Mouse (Mus musculus): ENCODE results near the gene Selenbp2. TPM values are rescaled to one million over a fixed set of nuclear protein-coding genes. Genes with fewer than 3 reads are reported as not detected.
"Not testable (repeated sequence)": the region's sequence is repeated elsewhere in the genome, so short reads cannot be mapped to it uniquely, and the experiment has no call there.

The Selenbp2 gene
- 0.41 and 1.6 TPM in 2 replicates for polyA plus RNA-seq (2014; fragmentation: Nextera tagmentation; extraction: Ambion mirVana)

DNA sequence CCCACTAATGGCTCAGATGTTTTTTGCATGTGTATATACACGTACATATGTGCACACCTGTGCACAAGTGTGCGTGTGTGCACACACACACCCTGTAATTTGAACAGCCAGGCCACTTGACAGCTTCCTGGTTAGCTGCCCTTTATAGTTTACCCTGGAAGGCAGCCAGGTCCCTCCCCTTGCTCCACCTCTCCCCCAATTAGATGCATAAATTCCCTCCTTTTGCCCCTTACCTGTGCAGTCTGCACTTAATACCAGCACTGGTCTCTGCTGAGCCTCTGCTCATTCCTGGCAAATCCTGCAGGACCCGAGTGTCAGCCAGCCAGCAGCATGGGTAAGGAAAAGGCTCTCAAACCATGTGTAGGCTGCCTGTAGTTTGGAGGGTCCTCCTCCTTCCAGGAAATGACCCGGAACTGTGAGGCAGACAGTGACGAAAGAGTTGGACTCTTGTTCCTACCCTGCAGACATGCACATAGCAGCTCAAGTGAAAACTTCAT, at the start of gene Selenbp2:
Gene Selenbp2, plus strand, starts transcription at position 228 of the 497 bp plus-strand sequence.
- peaks cover 12% of the 10 kb centered on the region; the same call in 1 of the 2 replicates for H3K4me1 ChIP-seq (ENCODE audit: control insufficient read depth, insufficient read depth, low read length)
- no peak within 1 kb of the TSS for H3K4me3 ChIP-seq (ENCODE audit: low read length)
- H3K27ac ChIP-seq (ENCODE audit: low read depth, low read length) = 0 out of 2 replicates have a peak within 1 kb of the TSS, but pooled peaks have one; percentile 30
- peak within 1 kb of the TSS; percentile 15; the same call in 1 of the 2 replicates for H3K4me2 ChIP-seq (replicated peaks; ENCODE audit: low read depth, low read length)
- H3K36me3 ChIP-seq (ENCODE audit: control insufficient read depth, insufficient read depth, low read length) = no peaks in the 10 kb centered on the region
- 11% methylated on average over 5 of the region's 5 CpGs for WGBS
- ATAC-seq (ENCODE audit: low FRiP score, low TSS enrichment) = peak; percentile 56
- H3K9ac ChIP-seq (ENCODE audit: low read depth, low read length) = no peak within 1 kb of the TSS
- H3K27me3 ChIP-seq (ENCODE audit: control insufficient read depth, insufficient read depth, low read length) = no peaks in the 10 kb centered on the region
- no peaks in the 10 kb centered on the region for H3K9me3 ChIP-seq (ENCODE audit: control insufficient read depth, low read length)

DNA sequence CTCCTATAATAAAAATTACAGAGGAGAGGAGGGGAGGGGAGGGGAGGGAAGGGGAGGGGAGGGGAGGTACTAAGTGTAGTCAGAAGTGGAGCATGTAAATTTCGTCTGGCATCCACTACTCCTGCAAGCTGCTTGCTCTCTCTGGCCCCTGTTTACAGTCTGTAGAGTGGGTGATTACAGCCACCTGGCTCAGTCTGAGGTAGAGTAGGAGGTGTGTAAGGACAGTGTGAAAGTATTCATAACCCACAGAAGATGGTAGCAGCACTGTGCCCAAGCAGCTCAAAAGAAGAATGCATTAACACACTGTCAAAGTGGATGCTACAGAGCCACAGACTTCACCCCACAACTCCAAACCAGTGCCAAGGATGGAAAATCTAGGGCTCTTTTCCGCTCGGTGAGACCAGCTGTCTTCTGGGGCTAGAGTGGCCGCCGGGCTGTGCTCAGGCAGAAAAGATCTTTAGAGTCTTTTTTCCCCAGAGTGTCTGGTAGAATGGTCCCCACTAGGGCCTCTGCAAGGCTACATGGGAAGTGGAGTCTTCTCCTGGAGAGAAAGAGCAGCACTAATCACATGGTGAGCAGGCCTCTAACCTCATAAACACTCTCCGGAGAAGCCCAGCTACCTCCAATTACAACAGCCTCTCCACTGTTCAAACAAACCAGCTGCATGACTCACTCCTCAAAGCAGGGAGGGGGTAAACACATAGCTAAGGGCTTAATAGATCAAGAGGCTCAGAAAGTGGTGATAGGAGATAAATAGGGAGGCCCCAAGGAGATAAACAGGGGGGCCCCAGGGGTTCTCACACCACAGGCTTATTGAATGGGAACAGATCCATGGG, 44.4 kb upstream of the Selenbp2 start:
- WGBS = 36% methylated on average over 6 of the region's 6 CpGs
- Histone ChIP-seq H3K9ac (ENCODE audit: low read depth, low read length) (no peak overlapping the region), H3K9me3 (ENCODE audit: control insufficient read depth, low read length) (no peaks in the 10 kb centered on the region), H3K4me1 (ENCODE audit: control insufficient read depth, insufficient read depth, low read length) (0 out of 2 replicates have a peak, but pooled peaks cover 3% of the 10 kb centered on the region), H3K4me2 (replicated peaks; ENCODE audit: low read depth, low read length) (no peak overlapping the region), H3K4me3 (ENCODE audit: low read length) (no peak overlapping the region), H3K27ac (ENCODE audit: low read depth, low read length) (no peak overlapping the region; the same call in 1 of the 2 replicates), H3K27me3 (ENCODE audit: control insufficient read depth, insufficient read depth, low read length) (no peaks in the 10 kb centered on the region), H3K36me3 (ENCODE audit: control insufficient read depth, insufficient read depth, low read length) (no peaks in the 10 kb centered on the region)
- ATAC-seq (ENCODE audit: low FRiP score, low TSS enrichment) = peak; percentile 76

GRCm38 (mm10) chr3:94650409-94650808, 42.9 kb upstream of the Selenbp2 start:
- Histone ChIP-seq H3K4me1 (ENCODE audit: control insufficient read depth, insufficient read depth, low read length) (0 out of 2 replicates have a peak, but pooled peaks cover 3% of the 10 kb centered on the region), H3K4me2 (replicated peaks; ENCODE audit: low read depth, low read length) (no peak overlapping the region), H3K9ac (ENCODE audit: low read depth, low read length) (no peak overlapping the region), H3K36me3 (ENCODE audit: control insufficient read depth, insufficient read depth, low read length) (no peaks in the 10 kb centered on the region), H3K27me3 (ENCODE audit: control insufficient read depth, insufficient read depth, low read length) (no peaks in the 10 kb centered on the region), H3K27ac (ENCODE audit: low read depth, low read length) (no peak overlapping the region), H3K4me3 (ENCODE audit: low read length) (no peak overlapping the region), H3K9me3 (ENCODE audit: control insufficient read depth, low read length) (no peaks in the 10 kb centered on the region)
- 84% methylated on average over 7 of the region's 7 CpGs for WGBS
- ATAC-seq (ENCODE audit: low FRiP score, low TSS enrichment) = no peak

- not testable (repeated sequence) for H3K27ac ChIP-seq (ENCODE audit: low read depth, low read length); H3K4me2 ChIP-seq (replicated peaks; ENCODE audit: low read depth, low read length); H3K27me3 ChIP-seq (ENCODE audit: control insufficient read depth, insufficient read depth, low read length); H3K36me3 ChIP-seq (ENCODE audit: control insufficient read depth, insufficient read depth, low read length); H3K9ac ChIP-seq (ENCODE audit: low read depth, low read length); ATAC-seq (ENCODE audit: low FRiP score, low TSS enrichment); H3K4me1 ChIP-seq (ENCODE audit: control insufficient read depth, insufficient read depth, low read length); H3K4me3 ChIP-seq (ENCODE audit: low read length); H3K9me3 ChIP-seq (ENCODE audit: control insufficient read depth, low read length)
- WGBS = 70% methylated on average over 1 of the region's 1 CpGs
These were observed 39.4 kb upstream of the Selenbp2 start for GRCm38 (mm10) chr3:94653967-94654366.

DNA sequence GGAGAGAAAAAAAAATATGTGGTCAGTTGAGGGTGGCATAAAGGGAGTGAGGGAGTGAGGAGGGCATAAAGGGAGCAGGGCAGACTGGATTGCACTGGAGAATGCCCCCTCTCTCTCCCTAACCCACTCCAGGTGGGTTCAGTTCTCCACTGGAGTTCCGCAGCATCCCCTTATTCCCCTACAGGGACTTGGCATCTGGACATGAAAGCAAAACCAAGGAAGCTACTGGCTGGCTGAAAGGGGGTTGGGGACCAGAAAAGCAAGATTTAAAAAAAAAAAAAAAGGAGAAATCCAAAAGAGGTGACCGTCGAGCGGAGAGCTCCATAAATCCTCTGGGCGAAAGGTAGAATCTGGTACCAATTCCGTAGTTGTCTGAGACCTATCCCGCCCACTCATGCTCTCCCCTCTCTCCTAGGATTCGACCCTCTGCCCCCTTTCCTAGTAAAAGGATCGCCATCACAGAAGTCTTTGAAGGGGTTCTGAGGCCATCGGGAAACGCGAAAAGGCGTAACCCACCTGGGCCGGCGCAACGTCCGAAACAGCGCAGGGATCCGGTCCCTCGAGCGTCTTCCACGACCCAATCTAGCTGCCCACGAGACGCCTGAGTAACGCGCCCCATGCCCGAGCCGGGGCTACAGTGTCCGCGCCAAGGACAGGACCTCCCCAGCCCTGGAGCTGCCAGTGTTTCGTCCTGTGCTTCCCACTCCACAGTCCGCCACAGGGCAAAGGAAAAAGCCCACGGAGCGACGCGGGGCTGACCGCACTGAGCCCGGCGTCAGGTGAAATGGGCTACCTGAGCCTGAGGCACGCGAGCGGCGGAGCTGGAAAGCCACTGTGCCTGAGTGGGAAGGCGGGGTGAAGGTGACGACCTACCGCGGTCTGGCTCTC, 35.3 kb upstream of the Selenbp2 start:
- 2% methylated on average over 22 of the region's 47 CpGs for WGBS
- H3K4me1 ChIP-seq (ENCODE audit: control insufficient read depth, insufficient read depth, low read length); H3K27me3 ChIP-seq (ENCODE audit: control insufficient read depth, insufficient read depth, low read length); H3K36me3 ChIP-seq (ENCODE audit: control insufficient read depth, insufficient read depth, low read length); H3K27ac ChIP-seq (ENCODE audit: low read depth, low read length); H3K9me3 ChIP-seq (ENCODE audit: control insufficient read depth, low read length): not testable (repeated sequence)
- H3K9ac ChIP-seq (ENCODE audit: low read depth, low read length) = peak overlapping the region; percentile 53
- H3K4me3 ChIP-seq (ENCODE audit: low read length) = peak overlapping the region; percentile 41
- peak overlapping the region; percentile 69 for H3K4me2 ChIP-seq (replicated peaks; ENCODE audit: low read depth, low read length)
- ATAC-seq (ENCODE audit: low FRiP score, low TSS enrichment) = peak; percentile 53

DNA sequence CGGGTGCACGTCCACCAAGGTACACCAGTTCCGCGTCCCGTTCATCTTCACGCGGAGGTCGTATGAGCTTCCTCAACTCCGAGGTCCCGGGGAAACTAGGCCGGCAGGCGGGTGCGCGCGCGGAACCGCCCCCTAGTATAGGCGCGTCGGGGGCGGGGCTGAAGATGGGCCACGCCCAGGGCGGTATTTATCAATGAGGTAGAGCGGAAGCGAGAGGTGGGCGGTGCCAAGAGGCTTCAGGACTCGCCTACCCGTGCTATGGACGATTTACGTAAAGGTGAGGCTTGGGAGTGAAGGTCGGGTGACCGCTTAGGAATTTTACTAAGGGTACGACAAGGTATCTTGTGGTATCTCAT, 34.6 kb upstream of the Selenbp2 start, which contains the start of gene Tuft1:
Gene Tuft1, minus strand, starts transcription at position 133 of the 356 bp plus-strand sequence.
- H3K27me3 ChIP-seq (ENCODE audit: control insufficient read depth, insufficient read depth, low read length); H3K36me3 ChIP-seq (ENCODE audit: control insufficient read depth, insufficient read depth, low read length); H3K4me1 ChIP-seq (ENCODE audit: control insufficient read depth, insufficient read depth, low read length); H3K9me3 ChIP-seq (ENCODE audit: control insufficient read depth, low read length); H3K27ac ChIP-seq (ENCODE audit: low read depth, low read length): not testable (repeated sequence)
- Histone ChIP-seq H3K4me3 (ENCODE audit: low read length) (peak within 1 kb of the TSS; percentile 41), H3K4me2 (replicated peaks; ENCODE audit: low read depth, low read length) (peak within 1 kb of the TSS; percentile 69), H3K9ac (ENCODE audit: low read depth, low read length) (peak within 1 kb of the TSS; percentile 53)
- peak; percentile 93 for ATAC-seq (ENCODE audit: low FRiP score, low TSS enrichment)
- WGBS = 0% methylated on average over 17 of the region's 33 CpGs

- not testable (repeated sequence) for H3K9ac ChIP-seq (ENCODE audit: low read depth, low read length); H3K9me3 ChIP-seq (ENCODE audit: control insufficient read depth, low read length); H3K4me2 ChIP-seq (replicated peaks; ENCODE audit: low read depth, low read length); H3K27me3 ChIP-seq (ENCODE audit: control insufficient read depth, insufficient read depth, low read length); H3K36me3 ChIP-seq (ENCODE audit: control insufficient read depth, insufficient read depth, low read length); H3K4me1 ChIP-seq (ENCODE audit: control insufficient read depth, insufficient read depth, low read length); H3K27ac ChIP-seq (ENCODE audit: low read depth, low read length); H3K4me3 ChIP-seq (ENCODE audit: low read length)
- WGBS = 31% methylated on average over 8 of the region's 10 CpGs
- peak; percentile 48; the same call in 1 of the 2 replicates for ATAC-seq (ENCODE audit: low FRiP score, low TSS enrichment)
These were observed 34.1 kb upstream of the Selenbp2 start for GRCm38 (mm10) chr3:94659142-94659748.

- not testable (repeated sequence) for ATAC-seq (ENCODE audit: low FRiP score, low TSS enrichment); H3K4me3 ChIP-seq (ENCODE audit: low read length)
- 95% methylated on average over 2 of the region's 2 CpGs for WGBS
These were observed 32.5 kb upstream of the Selenbp2 start for GRCm38 (mm10) chr3:94660841-94661240.

More at GRCm38 (mm10) chr3:94660841-94661240, 32.5 kb upstream of the Selenbp2 start:
- H3K4me2 ChIP-seq (replicated peaks; ENCODE audit: low read depth, low read length); H3K9me3 ChIP-seq (ENCODE audit: control insufficient read depth, low read length); H3K27ac ChIP-seq (ENCODE audit: low read depth, low read length); H3K36me3 ChIP-seq (ENCODE audit: control insufficient read depth, insufficient read depth, low read length); H3K4me1 ChIP-seq (ENCODE audit: control insufficient read depth, insufficient read depth, low read length); H3K27me3 ChIP-seq (ENCODE audit: control insufficient read depth, insufficient read depth, low read length); H3K9ac ChIP-seq (ENCODE audit: low read depth, low read length): not testable (repeated sequence)
